Mouse (Mus musculus): ENCODE results near the gene Gm9887. TPM values are rescaled to one million over a fixed set of nuclear protein-coding genes. Genes with fewer than 3 reads are reported as not detected.
"Not testable (repeated sequence)": the region's sequence is repeated elsewhere in the genome, so short reads cannot be mapped to it uniquely, and the experiment has no call there.

The Gm9887 gene
- total RNA-seq, 2 experiments from 2014 or later, result 0.49 to 0.77 TPM

- DNase-seq, result not testable (repeated sequence)
Observed at GRCm38 (mm10) chr12:69386281-69386732, 14.0 kb upstream of the Gm9887 start.

GRCm38 (mm10) chr12:69385542-69386280 lies 13.5 kb upstream of the Gm9887 start:
- no peak for DNase-seq

- no peak for DNase-seq
Observed at GRCm38 (mm10) chr12:69384606-69385005, 12.3 kb upstream of the Gm9887 start.

- no peak for DNase-seq
Observed at GRCm38 (mm10) chr12:69382880-69383279, 10.6 kb upstream of the Gm9887 start.

- no peak for DNase-seq
Observed at GRCm38 (mm10) chr12:69378558-69379454, 6.5 kb upstream of the Gm9887 start.

GRCm38 (mm10) chr12:69377636-69378035 lies 5.4 kb upstream of the Gm9887 start:
- not testable (repeated sequence) for DNase-seq

- no peak for DNase-seq
Observed at GRCm38 (mm10) chr12:69377188-69377587, 4.9 kb upstream of the Gm9887 start.

GRCm38 (mm10) chr12:69376132-69376531 lies 3.9 kb upstream of the Gm9887 start:
- DNase-seq, result no peak

GRCm38 (mm10) chr12:69373850-69374766 lies 1.9 kb upstream of the Gm9887 start:
- peak in 1 of 2 experiments; percentile 36 for DNase-seq

GRCm38 (mm10) chr12:69372731-69373331 lies 573 bp upstream of the Gm9887 start:
- peak; percentile 28 to 53 for DNase-seq

- DNase-seq, result no peak
Observed at GRCm38 (mm10) chr12:69371421-69371853, 821 bp downstream of the Gm9887 start.

- no peak for DNase-seq
Observed at GRCm38 (mm10) chr12:69370936-69371335, 1.3 kb downstream of the Gm9887 start.

- DNase-seq, result no peak
Observed at GRCm38 (mm10) chr12:69367557-69367956, 4.7 kb downstream of the Gm9887 start.

- DNase-seq, result peak; percentile 23 to 41
Observed at GRCm38 (mm10) chr12:69366424-69366823, 5.8 kb downstream of the Gm9887 start.

GRCm38 (mm10) chr12:69365757-69366156 lies 6.5 kb downstream of the Gm9887 start:
- no peak for DNase-seq

- peak; percentile 90 to 92 for DNase-seq
Observed at GRCm38 (mm10) chr12:69363899-69364762, 8.1 kb downstream of the Gm9887 start.

GRCm38 (mm10) chr12:69363110-69363509 lies 9.1 kb downstream of the Gm9887 start:
- DNase-seq, result not testable (repeated sequence)

GRCm38 (mm10) chr12:69362388-69362787 lies 9.9 kb downstream of the Gm9887 start:
- DNase-seq, result no peak

GRCm38 (mm10) chr12:69361919-69362318 lies 10.3 kb downstream of the Gm9887 start:
- DNase-seq, result no peak

All from heart, adult 18-20 months (tissue).